Mouse (Mus musculus) layer of hippocampus, postnatal 10 days (tissue): Measurements from ENCODE around the gene Ddah1. TPM values are rescaled to one million over a fixed set of nuclear protein-coding genes. Genes with fewer than 3 reads are reported as not detected.
"Not testable (repeated sequence)": the region's sequence is repeated elsewhere in the genome, so short reads cannot be mapped to it uniquely, and the experiment has no call there.

Experiments used
- DNase-seq, 2 experiments: peaks; one replicate each; pipeline ENCODE4 v3.0.0; 2021; ENCODE audit warnings: low spot score in 2 of 2
- total RNA-seq, 2 experiments: library from RNA; stranded (reverse); gene quantifications; 2 replicates each; pipeline ENCODE4 v1.2.3; 2021

Ddah1 gene
- total RNA-seq, 2 experiments from 2014 or later = 83.9 to 84.1 TPM

GRCm38 (mm10) chr3:145858388-145858787 is 99.9 kb downstream of the Ddah1 start:
- no peak for DNase-seq

DNA sequence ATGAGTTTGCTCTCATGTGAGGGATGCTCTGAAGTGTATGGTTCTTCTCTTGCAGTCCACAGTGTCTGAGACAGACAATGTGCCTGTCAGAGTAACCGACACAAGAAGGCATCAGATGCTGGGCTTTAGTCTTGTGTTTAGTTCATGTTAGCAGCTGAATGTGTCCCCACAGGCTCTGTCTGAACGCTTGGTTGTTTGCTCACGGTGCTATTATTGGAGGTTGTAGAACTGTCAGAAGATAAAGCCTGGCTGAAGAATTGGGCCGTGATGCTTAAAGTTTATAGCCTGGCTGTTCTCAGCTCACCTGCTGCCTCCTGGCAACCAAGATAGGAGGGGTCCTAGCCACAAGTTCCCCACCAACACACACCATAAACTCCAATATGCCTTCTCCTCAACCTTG is 104.0 kb downstream of the Ddah1 start:
- no peak for DNase-seq

DNA sequence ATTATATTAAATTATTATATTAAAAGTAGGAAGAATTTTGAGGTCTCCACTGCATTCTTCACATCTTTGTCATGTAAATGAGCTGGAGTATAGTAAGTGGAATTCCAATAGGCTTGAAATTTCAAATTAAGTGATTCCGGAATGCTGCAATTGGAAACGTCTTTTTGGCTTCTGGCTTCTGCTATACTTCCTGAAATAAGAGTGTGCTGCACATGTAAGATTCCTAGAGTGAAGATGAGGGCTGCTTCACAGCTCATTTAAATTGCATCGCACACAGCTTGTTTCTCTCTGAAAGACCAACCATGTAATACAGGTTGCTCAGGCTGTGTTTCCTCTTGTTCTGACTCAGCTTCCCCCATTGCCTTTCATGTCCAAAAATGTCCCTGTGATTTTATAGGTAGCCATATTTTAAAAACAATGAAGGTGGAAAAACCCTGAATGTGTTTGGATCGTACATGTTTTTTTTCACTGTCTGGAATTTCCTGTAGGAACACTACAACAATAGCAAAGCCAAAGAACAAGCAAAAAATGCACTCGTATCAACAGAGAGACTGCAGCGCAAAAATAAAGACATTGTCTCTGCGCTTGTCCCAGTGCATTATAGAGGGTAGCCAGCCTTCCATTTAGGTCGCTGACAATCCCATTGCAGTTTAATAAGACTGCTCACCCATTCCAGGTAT is 105.7 kb downstream of the Ddah1 start:
- DNase-seq = no peak

- DNase-seq = no peak
Observed at GRCm38 (mm10) chr3:145864713-145865233, 106.3 kb downstream of the Ddah1 start.

DNA sequence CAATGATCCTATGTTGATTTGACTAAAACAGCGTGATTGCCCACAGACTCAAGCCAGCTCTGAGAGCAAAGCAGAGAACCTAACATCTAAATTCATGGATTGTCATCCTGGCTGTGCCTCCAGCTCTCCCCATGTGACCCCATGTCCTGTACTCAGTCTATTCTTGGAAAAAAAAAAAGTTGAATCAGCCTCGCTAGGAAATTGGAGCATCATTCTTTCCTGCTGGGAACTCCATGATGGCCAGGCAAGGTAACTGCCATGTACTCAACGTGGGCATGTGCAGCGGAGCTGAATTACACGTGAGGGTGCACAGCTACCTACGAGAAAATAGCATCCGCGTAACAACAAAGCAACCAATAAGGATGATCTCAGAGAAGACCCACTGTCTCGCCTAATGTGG is 114.2 kb downstream of the Ddah1 start:
- DNase-seq = no peak

DNA sequence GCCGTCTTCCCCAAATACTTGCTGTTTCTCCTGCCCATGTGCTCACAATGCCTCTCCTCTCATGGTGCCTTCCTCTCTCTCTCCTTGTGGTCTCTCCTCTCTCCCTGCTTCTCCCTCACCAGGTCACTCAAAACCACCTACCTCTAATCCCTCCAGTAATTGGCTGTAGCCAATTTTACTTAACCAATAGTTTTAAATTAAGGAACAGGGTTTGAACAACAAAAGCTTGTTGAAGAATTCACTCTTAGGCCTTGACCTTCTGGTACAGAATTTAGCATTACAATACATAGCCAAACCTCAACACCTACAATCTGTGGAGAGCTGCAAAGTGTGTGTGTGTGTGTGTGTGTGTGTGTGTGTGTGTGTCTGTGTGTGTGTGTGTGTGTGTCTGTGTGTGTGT is 114.8 kb downstream of the Ddah1 start:
- no peak for DNase-seq

DNA sequence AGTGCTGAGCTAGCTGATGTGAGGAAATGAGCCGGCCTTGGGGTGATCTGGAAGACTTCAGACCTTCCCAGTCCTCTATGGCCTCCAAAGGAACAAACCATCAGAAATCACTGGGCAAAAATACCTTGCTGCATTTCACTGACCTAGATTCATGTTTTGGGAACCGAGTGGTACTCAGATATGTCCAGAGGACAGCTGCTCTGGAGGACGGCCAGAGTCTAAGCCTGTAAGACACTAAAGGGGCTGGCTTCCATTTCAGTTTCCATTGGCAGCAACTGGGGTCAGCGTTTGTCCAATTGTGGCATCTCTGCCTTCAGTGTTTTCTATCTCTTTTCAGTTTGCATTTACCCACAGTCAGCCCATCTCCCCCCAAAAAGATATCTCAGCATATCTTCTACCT is 115.7 kb downstream of the Ddah1 start:
- DNase-seq = no peak

GRCm38 (mm10) chr3:145876120-145876519 is 117.6 kb downstream of the Ddah1 start:
- no peak for DNase-seq

- not testable (repeated sequence) for DNase-seq
Observed at GRCm38 (mm10) chr3:145878867-145879266, 120.4 kb downstream of the Ddah1 start.

DNA sequence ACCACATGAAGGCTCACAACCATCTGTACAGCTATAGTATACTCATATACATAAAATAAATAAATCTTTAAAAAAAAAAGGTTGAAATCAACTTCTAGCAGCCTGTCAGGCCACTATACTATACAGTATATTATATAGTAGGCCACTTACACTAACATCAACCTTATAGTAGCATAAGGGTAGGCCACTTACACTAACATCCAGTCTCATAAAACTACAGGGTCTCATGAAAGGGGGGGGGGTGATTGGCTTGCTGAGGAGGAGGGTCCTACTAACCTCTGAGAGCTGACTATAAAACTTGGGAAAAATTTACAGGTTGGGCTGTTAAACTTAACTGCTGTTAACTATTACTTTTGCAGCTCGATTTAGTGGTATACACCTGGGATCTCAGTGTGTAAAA is 121.9 kb downstream of the Ddah1 start:
- DNase-seq = no peak

DNA sequence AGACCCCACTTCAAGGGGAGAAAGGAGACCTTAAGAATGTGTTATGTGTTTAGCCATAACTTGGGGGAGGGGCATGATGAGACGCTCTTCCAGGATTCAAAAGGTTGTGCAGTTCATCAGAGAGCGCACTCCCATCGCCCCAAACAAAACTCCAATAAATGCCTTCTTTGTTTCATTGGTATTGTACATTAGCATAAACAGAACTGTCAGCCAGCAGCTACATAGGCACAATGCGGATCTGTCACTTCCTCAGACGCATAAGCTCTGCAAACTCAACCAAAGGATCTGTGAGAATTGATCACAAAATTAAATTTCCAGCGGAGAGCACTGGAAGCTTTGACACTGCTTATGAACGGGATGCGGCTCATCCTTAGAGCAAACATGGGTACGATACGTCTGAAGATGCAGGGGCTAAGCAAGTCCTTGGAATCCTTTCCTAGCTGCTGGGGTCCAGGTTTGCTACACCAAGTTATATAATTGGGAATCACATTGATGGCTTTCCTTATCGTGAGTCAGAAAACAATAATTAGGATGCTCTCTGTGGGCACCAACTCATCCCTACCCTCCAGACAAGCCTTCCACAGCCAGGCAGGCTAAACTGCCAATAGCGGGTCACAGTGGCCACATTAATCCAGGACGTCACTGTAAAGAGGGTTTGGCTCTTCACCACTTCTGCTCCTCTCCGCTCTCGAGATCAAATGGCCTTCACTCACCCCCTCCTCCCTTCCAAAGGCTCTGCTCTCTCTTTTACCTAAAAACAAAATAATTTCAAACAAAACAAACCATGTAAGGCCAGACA is 123.8 kb downstream of the Ddah1 start:
- no peak for DNase-seq

DNA sequence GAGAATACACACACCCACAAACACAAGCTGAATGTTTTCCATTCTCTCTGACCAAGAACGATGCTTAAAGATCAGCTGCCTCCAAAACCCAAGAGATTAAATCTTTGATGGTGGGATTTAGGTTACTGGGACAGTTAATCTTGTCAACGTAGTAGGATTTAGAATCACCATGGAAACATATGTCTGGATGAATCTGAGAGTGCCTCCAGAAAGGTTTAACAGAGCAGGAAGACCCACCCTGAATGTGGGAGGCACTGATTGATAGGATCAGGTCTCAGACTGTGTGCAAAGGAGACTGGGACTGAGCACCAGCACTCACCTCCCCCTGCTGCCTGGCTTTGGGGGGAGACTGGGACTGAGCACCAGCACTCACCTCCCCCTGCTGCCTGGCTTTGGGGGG is 124.8 kb downstream of the Ddah1 start:
- no peak for DNase-seq

GRCm38 (mm10) chr3:145885376-145885775 is 126.9 kb downstream of the Ddah1 start:
- peak; percentile 28 to 60 for DNase-seq

- DNase-seq = no peak
Observed at GRCm38 (mm10) chr3:145885851-145886464, 127.5 kb downstream of the Ddah1 start.

DNA sequence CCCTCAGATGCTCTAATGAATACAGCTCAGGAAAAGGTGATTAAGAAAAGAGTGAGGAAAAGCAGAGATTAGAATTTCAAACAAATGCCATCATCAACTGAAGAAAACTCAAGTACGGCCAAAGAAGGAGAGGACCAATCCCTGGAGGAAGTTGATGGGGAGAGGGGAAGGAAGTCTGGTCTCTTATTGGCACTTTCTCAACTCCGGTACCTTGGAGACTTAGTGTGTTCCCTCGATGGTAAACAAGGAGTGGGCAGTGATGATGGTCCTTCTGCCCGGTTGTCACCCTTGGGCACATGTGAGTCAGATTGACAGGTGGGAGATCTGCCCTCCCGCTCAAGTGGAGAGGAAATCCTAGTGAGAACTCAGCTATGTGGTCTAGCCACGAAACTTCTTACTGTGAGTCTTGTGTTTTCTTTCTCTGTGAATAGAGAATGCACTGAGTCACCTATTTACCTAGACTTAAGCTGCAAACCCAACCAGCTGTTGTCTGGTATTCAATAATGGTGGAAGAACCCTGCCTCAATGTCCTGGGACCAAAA is 129.0 kb downstream of the Ddah1 start:
- DNase-seq = no peak

DNA sequence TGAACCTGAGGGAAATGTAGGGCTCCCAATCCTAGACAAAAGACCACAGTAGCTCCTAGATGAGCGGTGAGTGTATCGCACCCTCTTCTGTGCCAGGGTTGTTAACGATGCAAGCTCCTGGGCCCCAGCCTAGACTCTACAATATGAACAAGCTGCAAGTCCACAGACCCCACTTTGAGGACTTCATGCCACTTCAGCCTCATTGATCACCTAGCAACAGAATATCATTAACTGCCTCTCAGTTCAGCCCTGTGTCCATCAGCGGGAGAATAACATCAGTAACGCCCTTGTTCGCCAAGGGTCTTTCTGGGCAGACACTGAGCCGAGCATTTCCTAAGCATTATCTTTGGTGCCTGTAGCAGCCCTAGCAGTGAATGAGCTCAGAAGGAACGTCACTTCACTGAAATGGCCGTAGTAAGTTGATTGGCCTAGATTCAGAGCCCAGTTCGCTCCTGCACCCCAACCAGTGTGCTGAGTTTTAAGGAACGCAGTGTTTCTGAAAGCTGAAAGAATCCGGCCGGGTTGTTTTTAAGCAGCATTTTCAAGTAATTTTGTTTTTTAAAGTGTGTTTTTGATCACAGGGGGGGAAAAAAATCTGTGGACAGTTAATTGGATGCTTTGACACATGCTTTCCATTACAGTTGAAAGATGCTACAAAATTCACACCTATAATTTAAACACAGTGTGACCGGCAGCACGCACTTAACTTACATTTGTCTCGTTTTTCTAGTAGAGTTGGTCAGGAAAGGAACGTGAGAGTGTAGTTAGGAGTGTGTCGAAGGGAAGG is 132.1 kb downstream of the Ddah1 start:
- peak; percentile 36 to 38 for DNase-seq

GRCm38 (mm10) chr3:145892451-145892850 is 134.0 kb downstream of the Ddah1 start:
- DNase-seq = no peak

GRCm38 (mm10) chr3:145894131-145894530 is 135.7 kb downstream of the Ddah1 start:
- DNase-seq = no peak

- DNase-seq = no peak
Observed at GRCm38 (mm10) chr3:145897749-145898148, 139.3 kb downstream of the Ddah1 start.

DNA sequence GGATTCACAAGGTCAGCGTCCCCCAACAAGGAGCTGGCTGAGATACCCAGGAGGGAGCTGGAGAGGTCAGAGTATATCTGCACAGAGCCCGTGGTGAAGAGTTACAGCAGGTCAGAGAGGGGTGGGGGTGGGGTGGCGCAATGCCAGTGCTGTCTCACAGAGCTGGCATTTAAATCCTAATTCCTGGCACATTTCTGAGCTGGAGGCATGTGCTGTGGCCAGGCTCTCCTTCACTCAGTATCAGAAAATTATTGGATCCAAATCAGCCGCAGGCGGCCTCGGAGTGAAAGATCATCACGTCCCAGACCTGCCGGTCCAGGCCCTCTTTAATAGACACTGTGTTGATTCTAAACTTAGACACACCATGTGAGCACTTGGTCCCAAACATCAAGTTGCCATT is 141.4 kb downstream of the Ddah1 start:
- DNase-seq = no peak

- no peak for DNase-seq
Observed at GRCm38 (mm10) chr3:145903530-145903929, 145.1 kb downstream of the Ddah1 start.
